8 mouse cellular contexts compared by ENCODE assay signal in the genomic region with DNA sequence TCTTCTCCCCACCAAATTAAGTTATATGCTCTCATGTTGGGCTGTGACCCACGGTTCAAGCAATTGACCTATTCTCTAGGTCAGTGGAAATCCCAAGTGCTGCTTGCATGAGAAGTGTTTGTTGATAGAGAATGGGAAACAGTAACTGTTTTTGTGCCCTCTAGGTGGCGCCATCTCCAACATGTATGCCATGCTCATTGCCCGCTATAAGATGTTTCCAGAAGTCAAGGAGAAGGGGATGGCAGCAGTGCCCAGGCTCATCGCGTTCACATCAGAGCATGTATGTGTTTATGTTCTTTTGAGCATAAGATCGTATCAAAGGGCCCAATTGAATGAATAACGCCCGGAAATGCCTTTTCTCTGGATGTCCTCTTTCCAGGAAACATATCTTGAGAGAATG. TPM values are rescaled to one million over a fixed set of nuclear protein-coding genes. Genes with fewer than 3 reads are reported as not detected.
DNase-seq lines count a peak whose midpoint lies in the region; ATAC-seq and TF ChIP-seq lines count a peak whose summit lies in the region.

No protein-coding gene starts in this region.

- peak; percentile 11 to 63 for DNase-seq in adrenal gland, adult (ENCODE audit: inconsistent age in 2 of 2, low spot score in 1 of 2)
- DNase-seq in adrenal gland, adult 8-10 months = no peak
- DNase-seq in layer of hippocampus, adult 2 months (ENCODE audit: low spot score in 2 of 2) = no peak
- no peak for DNase-seq in layer of hippocampus, adult 9-11 months
- peak; percentile 35 for DNase-seq in brain, adult 2 months (ENCODE audit: low read depth, low spot score)
- DNase-seq in right cerebral cortex, postnatal 36 days (ENCODE audit: low spot score in 2 of 2) = no peak

- 0 out of 2 replicates have a peak, but pooled peaks cover 4% of the 10 kb centered on the region for H3K4me1 ChIP-seq in forebrain, embryonic 15.5 days

- 43% methylated on average over 8 of the region's 8 CpGs for WGBS in forebrain, embryonic 15.5 days

- H3K36me3 ChIP-seq in forebrain, embryonic 15.5 days = peaks cover 5% of the 10 kb centered on the region; the same call in 1 of the 2 replicates

- no peaks in the 10 kb centered on the region for H3K27me3 ChIP-seq in forebrain, embryonic 15.5 days

- no peak overlapping the region for H3K4me3 ChIP-seq in layer of hippocampus, adult 2 months
- H3K4me3 ChIP-seq in forebrain, embryonic 15.5 days = no peak overlapping the region

- no peak overlapping the region for H3K4me2 ChIP-seq in forebrain, embryonic 15.5 days (replicated peaks)

- ATAC-seq in megakaryocyte, adult 5-6 weeks (ENCODE audit: poor library complexity, severe bottlenecking) = 0 out of 2 replicates have a peak, but pooled peaks have one; percentile 27
- no peak for ATAC-seq in forebrain, embryonic 15.5 days (replicated peaks)

- no peak overlapping the region for H3K27ac ChIP-seq in layer of hippocampus, adult 2 months
- H3K27ac ChIP-seq in forebrain, embryonic 15.5 days (replicated peaks) = no peak overlapping the region

- H3K9me3 ChIP-seq in forebrain, embryonic 15.5 days = no peaks in the 10 kb centered on the region

- no peak overlapping the region for H3K9ac ChIP-seq in forebrain, embryonic 15.5 days (replicated peaks)

- peak; percentile 69 for TF ChIP-seq CTCF in layer of hippocampus, adult 2 months (conservative IDR thresholded peaks at IDR 0.05)

RNA-seq across cellular contexts. Expression of a gene that starts 12.8 kb away (rescaled TPM):
- under 1 TPM in 3 of 4 experiments, not detected in 1; 0.12 to 0.86 (median 0.17) TPM for total RNA-seq in adrenal gland, adult 8-10 months (2022)
- total RNA-seq in layer of hippocampus, adult 2 months (2021) = 10 to 100 TPM; 86.2 to 89.9 TPM
- total RNA-seq in megakaryocyte, adult 5-6 weeks (2015) = not detected in 2 replicates
- not detected in 2 replicates for total RNA-seq in megakaryocyte, adult 5-6 weeks (2017)
- 70.0 and 78.2 TPM in 2 replicates for polyA plus RNA-seq in forebrain, embryonic 15.5 days (2015; fragmentation: Nextera tagmentation; extraction: Ambion mirVana)

Comparison
In these comparisons a context has a peak if more than half of its experiments do, and no peak if none do; other contexts are left out.
1. DNase-seq: peak in adrenal gland, adult (2 of 2) and brain, adult 2 months (single experiment); none in adrenal gland, adult 8-10 months (single experiment), layer of hippocampus, adult 2 months (0 of 2), layer of hippocampus, adult 9-11 months (single experiment) and right cerebral cortex, postnatal 36 days (0 of 2).
2. RNA of a gene that starts 12.8 kb away (total RNA-seq): 86.2 to 89.9 TPM in layer of hippocampus, adult 2 months; 0.12 to 0.86 TPM in adrenal gland, adult 8-10 months and not detected in megakaryocyte, adult 5-6 weeks; every median in the first group is over 10 times any median in the second.